Mouse (Mus musculus): ENCODE data around the gene Tomt.

Gene Tomt

DNA sequence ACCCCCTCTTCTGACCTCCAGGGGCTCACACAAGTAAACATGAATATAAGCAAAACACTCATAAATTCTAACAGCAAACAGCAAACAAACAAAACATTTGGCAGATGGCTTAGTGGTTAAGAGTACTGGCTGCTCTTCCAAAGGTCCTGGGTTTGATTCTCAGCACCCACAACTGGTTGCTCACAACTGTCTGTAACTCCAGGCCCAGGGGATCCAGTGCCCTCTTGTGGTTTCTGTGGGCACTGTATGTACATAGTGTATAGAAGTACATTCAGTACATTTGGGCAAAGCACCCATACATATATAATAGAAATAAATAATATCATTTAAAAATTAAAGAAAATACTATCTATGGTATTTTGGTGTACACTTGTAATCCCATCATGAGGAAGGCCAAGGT lies 3.3 kb downstream of the Tomt start:
- no peak for DNase-seq (ENCODE audit: low read depth, low spot score)

- no peak for DNase-seq (ENCODE audit: low read depth, low spot score)
These were observed 4.2 kb downstream of the Tomt start for GRCm38 (mm10) chr7:101901969-101902368.

DNA sequence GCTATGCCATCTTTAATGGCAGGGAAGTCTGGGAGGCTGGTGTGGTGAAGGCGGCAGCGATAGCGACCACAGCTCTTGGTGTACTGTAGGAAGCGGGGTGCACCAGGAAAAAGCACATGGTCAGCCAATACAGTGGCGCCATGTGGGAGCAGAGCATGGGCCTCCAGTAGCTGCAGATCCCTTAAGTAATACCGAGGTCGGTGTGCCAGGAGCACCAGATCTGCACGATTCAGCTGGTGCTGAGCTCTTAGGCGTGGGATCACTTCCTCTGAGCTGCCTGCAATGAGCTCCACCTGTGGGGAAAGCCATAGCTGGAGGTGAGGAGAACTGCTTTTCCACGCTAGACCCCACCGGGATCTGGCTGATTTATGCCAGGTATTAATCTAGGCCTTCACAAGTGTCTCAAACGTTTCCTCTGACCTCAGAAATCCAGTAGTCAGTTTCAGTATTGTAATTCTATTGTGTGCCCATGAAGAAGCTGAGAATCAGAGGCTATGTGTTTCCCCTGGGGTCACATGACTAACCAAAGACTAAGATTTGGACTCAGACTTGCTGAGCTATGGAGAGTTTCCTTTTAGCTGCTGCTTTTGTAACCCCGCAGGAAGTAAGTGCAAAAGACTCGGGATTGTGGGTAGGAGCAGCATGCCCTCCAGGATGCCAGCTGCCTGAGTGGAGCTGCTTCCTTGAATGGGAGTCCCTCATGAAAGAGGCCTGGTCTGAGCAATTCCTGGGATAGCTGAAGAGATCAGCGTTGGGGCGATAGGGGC lies 5.6 kb downstream of the Tomt start:
- no peak for DNase-seq (ENCODE audit: low read depth, low spot score)

DNA sequence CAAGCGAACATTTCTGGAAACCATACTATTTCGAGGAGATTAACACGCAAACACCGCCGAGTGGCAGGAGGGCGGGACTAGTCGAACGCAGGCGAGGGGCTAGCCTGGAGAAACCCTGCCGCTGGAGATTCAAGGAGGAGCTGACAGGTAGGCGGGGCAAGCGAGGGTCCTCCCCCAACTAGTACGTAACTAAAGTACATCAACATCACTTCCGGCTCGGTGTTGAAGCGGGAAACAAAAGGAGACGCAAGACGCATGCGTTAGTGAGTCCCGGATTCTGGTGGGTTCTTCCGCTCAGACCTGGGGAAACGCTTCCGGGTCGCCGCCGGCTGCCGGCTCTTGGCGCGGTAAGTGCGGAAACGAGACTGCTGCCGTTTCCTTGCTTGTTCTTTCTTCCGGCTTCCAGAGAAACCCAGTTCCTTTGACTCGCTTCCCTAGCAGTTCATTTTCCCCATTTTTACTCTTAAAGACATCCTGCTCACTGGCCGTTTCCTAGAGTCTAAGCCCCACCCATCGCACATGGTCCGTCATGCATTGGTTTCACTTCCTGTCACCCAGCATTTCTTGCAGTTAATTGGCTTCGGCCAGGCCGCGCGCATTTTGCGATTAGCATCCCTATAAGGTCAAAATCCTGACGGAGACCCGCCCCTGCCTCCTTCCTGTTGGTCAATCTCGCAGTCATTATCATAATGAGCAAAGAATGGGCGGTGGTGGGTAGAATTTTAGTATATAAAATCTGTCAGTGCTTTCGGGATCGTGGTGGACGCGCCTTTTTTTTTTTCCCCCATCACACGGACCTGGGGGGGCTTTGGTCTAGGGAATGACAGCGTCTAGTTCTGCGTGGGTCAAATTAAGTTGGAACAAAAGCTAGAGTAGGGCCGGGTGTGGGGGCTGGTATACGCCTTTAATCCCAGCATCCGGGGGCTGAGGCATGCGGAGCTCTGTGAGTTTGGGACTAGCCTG lies 9.8 kb downstream of the Tomt start:
- DNase-seq (ENCODE audit: low read depth, low spot score), result peak; percentile 98

GRCm38 (mm10) chr7:101895695-101896094 lies 10.5 kb downstream of the Tomt start:
- no peak for DNase-seq (ENCODE audit: low read depth, low spot score)

- no peak for DNase-seq (ENCODE audit: low read depth, low spot score)
These were observed 17.7 kb downstream of the Tomt start for GRCm38 (mm10) chr7:101888460-101888859.

- no peak for DNase-seq (ENCODE audit: low read depth, low spot score)
These were observed 19.9 kb downstream of the Tomt start for GRCm38 (mm10) chr7:101886274-101886673.

- DNase-seq (ENCODE audit: low read depth, low spot score), result no peak
These were observed 22.0 kb downstream of the Tomt start for GRCm38 (mm10) chr7:101884160-101884559.

GRCm38 (mm10) chr7:101882413-101883154 lies 23.6 kb downstream of the Tomt start:
- DNase-seq (ENCODE audit: low read depth, low spot score), result no peak

DNA sequence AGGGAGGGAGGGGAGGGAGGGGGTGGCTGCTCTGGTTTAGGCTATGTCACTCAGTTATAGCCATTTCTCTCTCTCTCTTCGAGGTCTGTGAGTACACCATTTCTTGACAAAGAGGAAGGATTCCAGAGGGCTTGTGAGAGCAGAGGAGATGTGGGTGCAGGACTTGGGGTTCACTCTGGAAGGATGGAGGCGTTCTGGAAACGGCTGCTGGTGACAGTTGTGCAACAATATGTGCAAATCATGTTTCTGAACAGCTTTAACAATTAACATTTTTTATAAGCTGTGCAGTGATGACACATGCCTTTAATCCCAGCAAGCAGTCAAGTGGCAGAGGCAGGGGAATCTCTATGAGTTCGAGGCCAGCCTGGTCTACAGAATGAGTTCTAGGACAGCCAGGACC lies 25.3 kb downstream of the Tomt start:
- no peak for DNase-seq (ENCODE audit: low read depth, low spot score)

DNA sequence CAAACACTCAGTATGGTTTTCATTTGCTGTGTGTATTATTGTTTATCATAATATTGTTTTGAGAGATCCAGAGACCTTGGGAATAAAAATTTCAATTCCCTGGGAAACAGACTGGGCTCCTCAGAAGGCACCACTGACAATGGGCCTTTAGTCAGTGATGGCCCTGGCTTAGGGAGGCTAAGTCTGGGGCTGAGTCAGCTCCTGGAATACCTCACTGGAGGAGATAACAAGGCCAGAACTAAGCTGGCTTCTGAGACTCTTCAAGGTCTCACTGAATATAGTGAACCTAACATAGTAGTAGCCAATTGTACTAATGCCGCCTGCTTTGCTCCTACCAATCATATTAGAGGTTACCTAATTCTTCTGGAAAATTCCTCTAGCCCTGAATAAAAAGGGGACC lies 30.2 kb downstream of the Tomt start:
- DNase-seq (ENCODE audit: low read depth, low spot score), result no peak

- DNase-seq (ENCODE audit: low read depth, low spot score), result no peak
These were observed 34.9 kb downstream of the Tomt start for GRCm38 (mm10) chr7:101871296-101871695.

- no peak for DNase-seq (ENCODE audit: low read depth, low spot score)
These were observed 35.5 kb downstream of the Tomt start, which contains the start of gene Folr1 for GRCm38 (mm10) chr7:101870629-101871028. Folr1 (minus strand) TSS chr7:101870788.

GRCm38 (mm10) chr7:101869163-101869500 lies 37.0 kb downstream of the Tomt start:
- no peak for DNase-seq (ENCODE audit: low read depth, low spot score)

GRCm38 (mm10) chr7:101868241-101869162 lies 37.7 kb downstream of the Tomt start:
- DNase-seq (ENCODE audit: low read depth, low spot score), result no peak

DNA sequence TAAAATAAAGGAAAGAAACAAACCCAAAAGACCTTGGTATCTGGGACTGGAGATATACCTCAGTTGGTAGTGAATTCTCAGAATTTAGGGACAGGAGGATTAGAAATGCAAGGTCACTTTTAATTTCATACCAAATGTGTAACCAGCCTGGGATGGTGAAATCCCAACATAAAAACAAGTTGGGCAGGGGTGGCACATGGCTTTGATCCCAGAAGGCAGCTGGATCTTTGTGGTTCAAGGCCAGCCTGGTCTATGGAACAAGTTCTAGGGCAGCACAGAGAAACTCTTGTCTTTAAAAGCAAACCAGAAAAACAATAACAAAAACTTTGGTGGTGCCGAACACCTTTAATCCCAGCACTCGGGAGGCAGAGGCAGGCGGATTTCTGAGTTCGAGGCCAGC lies 38.7 kb downstream of the Tomt start:
- DNase-seq (ENCODE audit: low read depth, low spot score), result no peak

DNA sequence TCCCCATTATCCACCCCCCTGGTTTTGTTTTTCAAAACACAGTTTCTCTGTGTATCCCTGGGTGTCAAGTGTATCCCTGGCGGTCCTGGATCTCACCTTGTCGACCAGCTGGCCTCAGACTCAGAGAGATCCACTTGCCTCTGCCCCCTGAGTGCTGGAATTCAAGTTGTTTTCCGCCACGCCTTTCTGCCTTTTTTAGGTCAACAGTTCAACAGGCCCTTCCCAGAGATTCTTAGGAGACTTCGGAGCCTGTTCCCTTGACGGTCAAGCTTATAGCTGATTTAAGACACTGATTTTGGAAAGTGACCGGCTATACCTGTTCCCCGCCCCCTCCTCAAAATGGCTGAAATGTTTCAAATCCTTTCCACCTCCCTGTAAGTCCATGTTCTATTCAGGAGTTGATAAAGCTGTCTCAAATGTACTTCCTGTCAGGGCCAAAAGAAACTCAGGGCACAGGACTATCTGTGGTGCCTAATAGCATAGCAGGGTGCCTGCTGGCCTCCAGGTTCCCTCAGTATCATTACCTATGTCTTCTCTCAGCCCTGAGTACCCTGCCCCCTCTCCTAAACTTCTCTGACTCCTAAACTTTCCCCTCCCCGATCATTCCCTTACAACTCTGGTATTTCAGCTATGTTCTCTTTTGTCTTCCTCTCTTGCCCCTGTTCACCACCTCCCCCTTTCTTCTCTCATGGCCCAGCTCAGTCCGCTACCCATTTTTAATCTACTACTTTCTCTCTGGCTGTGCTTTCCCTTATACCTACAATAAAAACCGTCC lies 39.5 kb downstream of the Tomt start:
- DNase-seq (ENCODE audit: low read depth, low spot score), result no peak

DNA sequence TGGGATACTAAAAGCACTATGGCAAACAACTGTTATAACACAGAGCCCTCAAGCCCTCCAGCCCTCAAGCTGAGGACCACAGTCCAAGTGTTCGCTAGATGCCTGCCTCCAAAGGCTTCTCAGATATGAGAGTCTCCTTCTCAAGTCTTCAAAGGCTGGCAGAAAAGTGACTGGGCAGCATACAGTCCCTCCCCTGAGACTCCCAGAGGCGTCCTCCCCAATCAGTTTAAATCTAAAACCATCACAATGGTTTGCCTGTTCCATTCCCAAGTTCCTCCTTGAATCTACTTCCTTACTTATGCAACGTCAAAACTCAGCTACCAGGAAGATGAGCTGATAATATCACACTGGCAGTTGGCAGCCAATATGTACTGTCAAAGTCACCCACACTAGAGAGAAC lies 42.7 kb downstream of the Tomt start, which contains the start of gene Anapc15:
Anapc15 (plus strand) TSS at position 301 of the 400 bp plus-strand sequence.
- no peak for DNase-seq (ENCODE audit: low read depth, low spot score)

DNA sequence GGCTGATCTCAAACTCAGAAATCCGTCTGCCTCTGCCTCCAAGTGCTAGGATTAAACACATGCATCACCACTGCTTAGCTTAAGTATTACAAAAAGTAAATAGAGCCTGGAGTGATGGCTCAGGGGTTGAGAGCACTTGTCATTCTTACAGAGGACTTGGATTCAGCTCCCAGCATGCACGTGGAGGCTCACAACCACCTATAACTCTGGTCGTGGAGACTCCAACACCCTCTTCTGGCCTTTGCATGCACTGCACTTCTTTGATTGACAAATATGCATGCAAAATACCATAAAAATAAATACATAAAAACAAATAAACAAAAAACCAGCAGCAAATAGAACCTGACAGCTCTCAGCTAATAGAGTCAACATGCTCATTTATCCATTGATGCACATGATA lies 43.9 kb downstream of the Tomt start:
- no peak for DNase-seq (ENCODE audit: low read depth, low spot score)

- no peak for DNase-seq (ENCODE audit: low read depth, low spot score)
These were observed 45.2 kb downstream of the Tomt start for GRCm38 (mm10) chr7:101860978-101861377.
